Mouse (Mus musculus) brain, embryonic 18.5 days (tissue): Measurements from ENCODE around the gene Dglucy.
A peak's percentile ranks its signal among the peaks of the same experiment; 100 is the strongest.

ENCODE experiments used
- DNase-seq: peaks from one replicate; pipeline ENCODE4 v3.0.0-alpha.2; 2012; ENCODE audit warnings: low read depth, low spot score

The Dglucy gene

GRCm38 (mm10) chr12:100778934-100779865 lies at the start of gene Dglucy:
Gene Dglucy (plus strand): TSS chr12:100779057.
- DNase-seq, result peak; percentile 76

- no peak for DNase-seq
Measured at GRCm38 (mm10) chr12:100735156-100735555, 43.7 kb upstream of the Dglucy start.

DNA sequence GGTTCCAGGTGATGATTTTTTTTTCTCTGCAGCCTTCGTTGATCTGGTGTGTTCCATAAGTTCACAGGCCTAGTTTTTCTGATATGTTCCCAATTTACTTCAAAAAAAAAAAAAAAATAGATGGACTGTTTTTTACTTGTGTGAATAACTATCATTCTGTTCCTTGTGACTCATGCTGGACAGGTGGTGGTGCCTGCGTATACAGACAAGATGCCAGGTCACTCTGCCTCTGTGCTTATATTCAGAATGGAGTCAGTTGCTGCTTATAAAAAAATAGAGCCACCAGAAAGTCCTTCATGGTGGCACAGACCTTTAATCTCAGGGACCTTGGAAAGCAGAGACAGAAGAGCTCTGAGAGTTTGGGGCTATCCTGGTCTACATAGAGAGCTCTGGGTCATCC lies 43.3 kb upstream of the Dglucy start:
- DNase-seq, result no peak

GRCm38 (mm10) chr12:100738498-100738897 lies 40.4 kb upstream of the Dglucy start:
- DNase-seq, result no peak

DNA sequence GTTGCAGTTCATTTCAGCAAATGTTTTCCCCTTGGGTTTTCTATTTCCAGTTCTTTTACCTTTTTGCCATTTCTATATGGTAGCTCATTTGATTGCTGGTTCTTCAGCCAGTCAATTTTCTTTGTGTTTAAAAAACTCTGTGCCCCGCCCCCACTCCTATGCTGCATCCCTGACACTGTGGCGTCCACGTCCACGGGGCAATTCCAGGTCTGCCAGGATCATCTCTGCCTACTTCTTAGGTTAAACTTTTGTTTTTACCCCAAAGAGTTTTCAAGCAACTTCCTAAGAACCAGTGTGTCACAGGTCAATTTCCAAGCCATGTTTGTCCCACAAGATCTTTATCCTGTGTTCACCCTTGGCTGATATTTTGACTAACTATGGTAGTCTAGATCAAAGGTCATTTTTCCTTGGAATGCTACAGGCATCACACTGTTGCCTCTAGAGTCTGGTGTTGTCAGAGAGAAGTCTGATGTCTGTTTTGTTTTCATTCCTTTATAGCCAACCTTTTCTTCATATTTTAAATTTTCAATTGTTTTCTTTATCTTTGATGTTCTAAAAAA lies 39.8 kb upstream of the Dglucy start:
- no peak for DNase-seq

DNA sequence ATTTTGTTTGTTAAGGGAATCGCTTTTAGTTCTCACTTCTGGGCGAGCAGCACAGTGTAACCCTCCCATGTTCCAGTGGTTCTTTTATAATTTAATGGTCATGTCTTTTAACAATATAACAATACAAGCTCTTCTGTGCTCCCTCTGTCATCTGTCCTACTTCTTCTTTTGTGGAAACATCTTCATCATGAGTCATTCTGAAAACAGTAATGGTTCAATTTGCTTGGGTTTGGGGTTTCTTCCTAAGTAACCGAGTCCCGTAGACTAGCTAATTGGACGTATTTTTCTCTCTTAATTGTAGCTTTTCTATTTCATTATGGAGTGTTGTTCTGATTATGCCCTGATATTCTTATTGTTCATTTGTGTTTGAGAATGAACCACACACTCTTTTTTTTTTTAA lies 38.5 kb upstream of the Dglucy start:
- DNase-seq, result no peak

DNA sequence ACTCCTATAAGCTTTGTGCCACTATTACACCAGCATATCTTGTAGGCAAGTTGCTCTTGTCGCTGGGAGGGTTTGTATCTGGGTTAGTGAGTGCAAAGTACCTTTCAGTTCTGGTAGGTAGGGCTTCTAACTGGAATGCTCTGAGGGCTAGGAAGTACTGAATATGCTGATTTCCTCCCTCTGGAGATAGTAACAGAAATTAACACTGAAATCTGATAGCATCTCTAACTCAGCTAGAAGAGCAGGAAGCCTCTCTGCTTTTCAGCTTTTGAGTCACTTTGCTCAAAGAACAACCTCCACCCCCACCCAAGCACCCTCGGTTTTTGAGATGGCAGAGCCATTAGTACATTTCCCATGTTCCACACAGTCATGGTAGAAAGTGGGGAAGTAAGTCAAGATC lies 36.4 kb upstream of the Dglucy start:
- no peak for DNase-seq

GRCm38 (mm10) chr12:100752977-100753376 lies 25.9 kb upstream of the Dglucy start:
- DNase-seq, result no peak

- DNase-seq, result no peak
Measured at GRCm38 (mm10) chr12:100753716-100754115, 25.1 kb upstream of the Dglucy start.

- peak; percentile 32 for DNase-seq
Measured at GRCm38 (mm10) chr12:100757427-100757826, 21.4 kb upstream of the Dglucy start.

DNA sequence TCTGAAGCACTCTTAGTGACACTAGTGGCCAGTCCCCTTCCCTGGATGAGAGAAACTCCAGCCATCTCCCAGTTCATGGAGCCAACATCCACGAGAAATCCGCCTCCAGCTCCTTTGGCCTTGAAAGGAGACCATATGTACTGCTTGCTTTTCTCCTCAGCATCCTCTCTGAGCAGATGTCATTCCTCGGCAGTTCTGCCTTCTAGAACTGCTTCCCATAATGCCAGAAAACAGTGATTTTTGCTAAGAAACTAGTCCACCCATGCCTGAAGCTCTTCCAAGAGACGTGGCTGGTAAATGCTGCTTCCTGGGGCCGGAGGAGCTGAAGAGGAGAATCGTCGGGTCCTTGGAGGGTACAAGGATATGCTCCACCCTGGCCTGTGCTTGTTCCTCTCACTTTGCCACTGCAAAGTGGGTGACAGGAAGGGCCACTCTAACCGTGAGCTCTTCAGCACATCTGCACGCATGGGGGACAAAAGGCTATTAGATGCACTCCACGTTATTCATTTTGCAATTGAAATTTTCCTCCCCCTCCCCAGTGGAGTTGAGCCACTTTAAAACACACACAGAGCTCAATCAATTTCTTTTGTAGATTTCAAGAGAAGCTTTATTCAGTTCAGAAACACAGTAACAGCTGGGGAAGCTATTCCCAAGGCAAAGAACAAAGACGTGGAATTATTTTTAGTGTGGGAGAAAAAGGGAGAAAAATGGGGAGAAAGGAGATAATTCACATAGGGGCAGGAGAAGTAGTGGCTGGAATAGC lies 16.0 kb upstream of the Dglucy start:
- DNase-seq, result peak; percentile 40

GRCm38 (mm10) chr12:100764329-100765018 lies 14.4 kb upstream of the Dglucy start:
- DNase-seq, result no peak

- DNase-seq, result no peak
Measured at GRCm38 (mm10) chr12:100769871-100770270, 9.0 kb upstream of the Dglucy start.

DNA sequence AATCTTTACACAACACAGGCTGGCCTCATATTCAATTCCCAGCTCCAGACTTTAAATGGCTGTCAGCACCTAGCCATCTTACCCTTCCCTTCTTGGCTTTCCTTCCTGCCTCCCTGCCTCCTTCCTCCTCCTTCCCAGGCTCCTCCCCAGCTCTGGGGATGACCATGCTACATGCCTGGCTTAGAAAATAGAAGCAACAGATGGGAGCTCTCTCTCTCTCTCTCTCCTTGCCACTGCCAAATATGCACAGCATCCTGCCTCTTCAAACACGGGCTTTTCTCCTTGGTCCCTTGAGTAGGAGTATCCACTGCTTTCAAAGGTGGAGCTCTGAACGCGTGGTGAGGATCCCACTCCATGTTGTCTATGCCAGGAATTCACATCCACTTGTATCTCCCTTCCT lies 8.1 kb upstream of the Dglucy start:
- DNase-seq, result no peak

DNA sequence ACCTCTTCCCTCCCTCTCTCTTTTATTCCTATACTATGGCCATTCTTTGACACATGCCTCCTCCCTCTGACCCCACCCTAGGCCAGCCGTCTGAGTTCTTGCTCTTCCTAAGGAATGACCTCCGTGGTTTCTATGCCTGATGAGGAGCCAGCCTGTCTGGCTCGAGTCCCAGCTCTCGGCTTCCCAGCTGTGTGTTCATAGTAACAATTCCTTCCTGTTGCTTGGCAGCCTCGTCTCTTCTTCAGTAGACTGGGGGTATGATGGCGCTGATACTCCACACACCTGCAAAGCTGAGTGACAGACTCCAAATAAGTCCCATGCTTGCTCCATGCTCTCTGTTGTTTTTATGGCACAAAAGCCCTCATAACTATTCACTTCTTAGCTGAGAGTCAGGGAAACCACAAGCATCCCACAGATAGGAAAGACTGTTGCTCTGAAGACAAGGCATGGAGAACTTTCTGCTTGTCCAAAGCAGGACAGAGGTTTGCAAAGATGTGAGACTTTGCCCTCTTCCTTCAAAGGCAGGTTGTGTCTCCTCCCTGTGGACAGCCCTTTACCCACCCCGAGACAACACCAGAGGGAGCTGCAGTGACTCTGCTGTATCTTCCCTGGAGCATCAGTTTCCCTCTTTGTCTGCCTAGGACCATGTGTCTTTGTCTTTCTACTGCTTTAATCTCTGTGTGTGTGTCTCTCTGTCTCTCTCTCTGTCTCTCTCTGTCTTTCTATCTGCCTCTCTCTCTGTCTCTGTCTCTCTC lies 6.5 kb upstream of the Dglucy start:
- no peak for DNase-seq

- DNase-seq, result no peak
Measured at GRCm38 (mm10) chr12:100774756-100775155, 4.1 kb upstream of the Dglucy start.

GRCm38 (mm10) chr12:100775291-100775690 lies 3.6 kb upstream of the Dglucy start:
- no peak for DNase-seq

GRCm38 (mm10) chr12:100775911-100776581 lies 2.8 kb upstream of the Dglucy start:
- DNase-seq, result no peak

DNA sequence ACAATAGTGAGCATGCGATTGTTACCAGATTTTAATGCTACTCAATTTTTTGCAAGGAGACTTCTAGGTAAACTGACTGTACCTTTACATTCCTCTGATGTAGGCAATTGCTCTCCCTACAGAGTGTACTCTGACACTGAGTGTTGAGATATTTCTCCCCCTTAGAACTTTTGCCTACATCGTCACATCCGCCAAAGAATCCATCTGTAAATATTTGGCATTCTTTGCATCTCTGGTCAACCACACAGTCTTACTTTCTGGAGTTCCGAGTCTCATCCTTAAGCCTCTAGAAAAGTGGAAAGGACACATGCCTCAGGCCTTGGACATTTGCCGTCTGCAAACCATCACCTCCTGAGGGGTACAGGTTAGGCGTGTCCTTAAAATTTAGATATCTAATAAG lies 1.9 kb upstream of the Dglucy start:
- DNase-seq, result no peak

DNA sequence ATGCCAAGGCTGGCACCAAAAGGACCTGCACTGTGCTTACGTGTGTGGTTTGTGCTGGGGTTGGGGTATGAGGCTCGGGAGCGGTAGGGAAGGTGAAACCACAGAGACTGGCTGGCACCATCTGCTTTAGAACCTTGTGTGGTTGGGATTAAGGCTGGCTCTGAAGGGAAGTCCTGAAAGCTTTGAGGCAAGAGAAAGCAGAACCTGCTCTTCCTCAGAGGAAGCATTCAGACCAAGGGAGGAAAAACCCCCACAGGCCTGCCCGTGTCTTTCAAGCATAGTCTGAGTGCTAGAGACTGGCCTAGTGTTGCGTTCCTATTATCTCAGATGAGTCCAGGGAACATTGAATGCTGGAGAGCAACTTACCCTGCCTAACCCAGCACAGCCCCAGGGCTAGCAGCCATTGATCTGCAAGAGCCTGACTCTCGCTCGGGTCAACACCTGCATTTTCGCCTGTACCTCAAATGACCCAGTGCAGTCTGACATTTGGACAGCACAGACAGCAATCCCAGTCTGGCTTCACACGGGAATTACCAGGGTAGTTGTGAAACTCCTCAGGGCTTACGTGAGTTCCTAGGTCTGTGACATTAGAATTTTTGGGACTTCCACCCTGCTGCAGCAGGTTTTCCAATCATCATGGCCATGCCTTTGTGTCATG lies 452 bp upstream of the Dglucy start:
- DNase-seq, result no peak
